Mouse (Mus musculus): ENCODE data around the gene Nkpd1. TPM values are rescaled to one million over a fixed set of nuclear protein-coding genes. Genes with fewer than 3 reads are reported as not detected.

Nkpd1 gene
- 0.08 TPM in 1 of 2 replicates, not detected in the other for polyA plus RNA-seq (2015; fragmentation: Nextera tagmentation; extraction: Ambion mirVana)

GRCm38 (mm10) chr7:19517652-19518365 lies at the start of gene Nkpd1:
Nkpd1 (plus strand) TSS chr7:19517838.

DNA sequence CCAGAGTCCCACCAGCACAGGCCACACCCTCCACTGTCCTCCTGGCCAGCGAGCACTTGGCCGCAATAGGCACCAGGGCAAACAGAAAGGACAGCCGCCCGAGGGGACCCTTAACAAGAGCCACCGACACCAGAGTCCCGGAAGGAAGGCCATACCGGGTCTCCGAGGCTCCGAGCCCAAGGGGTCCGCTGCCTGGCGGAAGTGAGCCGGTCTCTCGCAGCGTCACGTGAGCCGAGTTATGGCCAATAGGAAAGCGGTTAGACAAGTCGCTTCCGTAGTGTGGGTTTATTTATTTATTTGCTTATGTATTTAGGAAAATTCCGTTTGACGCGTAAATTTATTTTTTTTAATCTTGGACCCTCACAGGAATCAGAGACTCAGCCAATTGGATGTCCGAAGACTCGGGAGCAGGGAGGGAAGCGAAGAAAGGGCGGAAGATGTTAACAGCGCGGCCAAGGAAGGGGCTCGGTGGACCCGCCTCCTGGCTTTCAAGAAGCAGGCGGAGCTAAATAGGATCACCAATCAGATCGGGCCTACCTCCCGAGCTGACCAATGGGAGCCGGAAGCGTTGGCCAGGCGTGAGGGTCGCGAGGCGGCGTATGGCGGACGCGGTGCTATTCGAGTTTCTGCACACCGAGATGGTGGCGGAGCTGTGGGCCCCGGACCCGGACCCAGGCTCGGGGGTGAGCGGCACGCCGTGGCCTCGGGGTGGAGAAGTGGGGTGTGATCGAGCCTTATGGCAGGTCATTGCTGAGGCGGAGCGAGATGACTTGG lies 9.3 kb upstream of the Nkpd1 start, which contains the start of the genes Bloc1s3 and Trappc6a:
Gene Bloc1s3 (minus strand): TSS at position 218 of the 774 bp plus-strand sequence.
Gene Trappc6a (plus strand): TSS at position 246 of the 774 bp plus-strand sequence.

GRCm38 (mm10) chr7:19562643-19563410 lies 45.2 kb downstream of the Nkpd1 start, which contains the start of gene Ppp1r37:
Ppp1r37 (minus strand) TSS chr7:19563076.

Other genes with a start within 250 kb of the Nkpd1 start
- 71.2 and 86.4 TPM in 2 replicates for gene Vasp, start 246.0 kb upstream of the Nkpd1 start, polyA plus RNA-seq (2015; fragmentation: Nextera tagmentation; extraction: Ambion mirVana)
- gene Ppm1n, start 237.8 kb upstream of the Nkpd1 start, polyA plus RNA-seq (2015; fragmentation: Nextera tagmentation; extraction: Ambion mirVana): 0.18 and 0.19 TPM in 2 replicates
- 4.2 and 4.7 TPM in 2 replicates for gene Rtn2, start 235.2 kb upstream of the Nkpd1 start, polyA plus RNA-seq (2015; fragmentation: Nextera tagmentation; extraction: Ambion mirVana)
- gene Fosb, start 207.8 kb upstream of the Nkpd1 start, polyA plus RNA-seq (2015; fragmentation: Nextera tagmentation; extraction: Ambion mirVana): 0.07 TPM in 1 of 2 replicates, not detected in the other
- gene Ercc1, start 173.1 kb upstream of the Nkpd1 start, polyA plus RNA-seq (2015; fragmentation: Nextera tagmentation; extraction: Ambion mirVana): 25.0 and 25.6 TPM in 2 replicates
- 14.4 and 16.6 TPM in 2 replicates for gene Cd3eap, start 158.4 kb upstream of the Nkpd1 start, polyA plus RNA-seq (2015; fragmentation: Nextera tagmentation; extraction: Ambion mirVana)
- 1.8 and 2.3 TPM in 2 replicates for gene Ppp1r13l, start 158.1 kb upstream of the Nkpd1 start, polyA plus RNA-seq (2015; fragmentation: Nextera tagmentation; extraction: Ambion mirVana)
- 7.3 and 9.0 TPM in 2 replicates for gene Ercc2, start 135.8 kb upstream of the Nkpd1 start, polyA plus RNA-seq (2015; fragmentation: Nextera tagmentation; extraction: Ambion mirVana)
- gene Klc3, start 113.7 kb upstream of the Nkpd1 start, polyA plus RNA-seq (2015; fragmentation: Nextera tagmentation; extraction: Ambion mirVana): 0.65 and 0.82 TPM in 2 replicates
- 0.96 and 1.4 TPM in 2 replicates for gene Ckm, start 113.1 kb upstream of the Nkpd1 start, polyA plus RNA-seq (2015; fragmentation: Nextera tagmentation; extraction: Ambion mirVana)
- 2.9 and 3.6 TPM in 2 replicates for gene Mark4, start 59.0 kb upstream of the Nkpd1 start, polyA plus RNA-seq (2015; fragmentation: Nextera tagmentation; extraction: Ambion mirVana)
- gene Exoc3l2, start 54.5 kb upstream of the Nkpd1 start, polyA plus RNA-seq (2015; fragmentation: Nextera tagmentation; extraction: Ambion mirVana): 1.3 and 2.0 TPM in 2 replicates
- 1.6 and 2.5 TPM in 2 replicates for gene Bloc1s3, start 9.5 kb upstream of the Nkpd1 start, polyA plus RNA-seq (2015; fragmentation: Nextera tagmentation; extraction: Ambion mirVana)
- 57.5 and 68.7 TPM in 2 replicates for gene Trappc6a, start 9.4 kb upstream of the Nkpd1 start, polyA plus RNA-seq (2015; fragmentation: Nextera tagmentation; extraction: Ambion mirVana)
- gene Ppp1r37, start 45.2 kb downstream of the Nkpd1 start, polyA plus RNA-seq (2015; fragmentation: Nextera tagmentation; extraction: Ambion mirVana): 11.3 and 12.5 TPM in 2 replicates
- 1.8 and 1.9 TPM in 2 replicates for gene Zfp296, start 59.4 kb downstream of the Nkpd1 start, polyA plus RNA-seq (2015; fragmentation: Nextera tagmentation; extraction: Ambion mirVana)
- 111 and 119 TPM in 2 replicates for gene Gemin7, start 59.8 kb downstream of the Nkpd1 start, polyA plus RNA-seq (2015; fragmentation: Nextera tagmentation; extraction: Ambion mirVana)
- 18.1 and 23.1 TPM in 2 replicates for gene Clasrp, start 86.6 kb downstream of the Nkpd1 start, polyA plus RNA-seq (2015; fragmentation: Nextera tagmentation; extraction: Ambion mirVana)
- gene Relb, start 111.6 kb downstream of the Nkpd1 start, polyA plus RNA-seq (2015; fragmentation: Nextera tagmentation; extraction: Ambion mirVana): 4.3 and 6.2 TPM in 2 replicates
- 36.0 and 39.2 TPM in 2 replicates for gene Clptm1, start 147.2 kb downstream of the Nkpd1 start, polyA plus RNA-seq (2015; fragmentation: Nextera tagmentation; extraction: Ambion mirVana)
- gene Apoc2, start 160.1 kb downstream of the Nkpd1 start, polyA plus RNA-seq (2015; fragmentation: Nextera tagmentation; extraction: Ambion mirVana): 6.8 and 9.4 TPM in 2 replicates
- gene Gm44805, start 163.6 kb downstream of the Nkpd1 start, polyA plus RNA-seq (2015; fragmentation: Nextera tagmentation; extraction: Ambion mirVana): 0.24 and 0.97 TPM in 2 replicates
- gene Apoc4, start 163.6 kb downstream of the Nkpd1 start, polyA plus RNA-seq (2015; fragmentation: Nextera tagmentation; extraction: Ambion mirVana): 1.3 and 1.5 TPM in 2 replicates
- gene Apoc1, start 174.8 kb downstream of the Nkpd1 start, polyA plus RNA-seq (2015; fragmentation: Nextera tagmentation; extraction: Ambion mirVana): 13.8 and 18.6 TPM in 2 replicates
- gene Apoe, start 181.3 kb downstream of the Nkpd1 start, polyA plus RNA-seq (2015; fragmentation: Nextera tagmentation; extraction: Ambion mirVana): 304 and 441 TPM in 2 replicates
- 96.6 TPM in 2 replicates for gene Tomm40, start 197.6 kb downstream of the Nkpd1 start, polyA plus RNA-seq (2015; fragmentation: Nextera tagmentation; extraction: Ambion mirVana)
- gene Nectin2, start 232.6 kb downstream of the Nkpd1 start, polyA plus RNA-seq (2015; fragmentation: Nextera tagmentation; extraction: Ambion mirVana): 21.6 and 27.0 TPM in 2 replicates